Mouse (Mus musculus) stomach, postnatal 0 days (tissue): ENCODE data around the gene Col23a1. TPM values are rescaled to one million over a fixed set of nuclear protein-coding genes. Genes with fewer than 3 reads are reported as not detected.

Experiments used
- ATAC-seq: fragments of 200-750 bp; cut with Nextera tagmentation; 2 replicates; pipeline ENCODE4 v1.8.0; 2017; ENCODE audit not compliant: low FRiP score, low TSS enrichment
- DNase-seq: peaks from one replicate; pipeline ENCODE4 v3.0.0-alpha.2; 2016; ENCODE audit warnings: low spot score
- H3K27ac ChIP-seq: fragments of 300-500 bp; sonication (generic); replicated peaks from 2 replicates; pipeline ENCODE4 v1.5.1; 2014; ENCODE audit warnings: mild to moderate bottlenecking, control low read depth
- H3K27me3 ChIP-seq: fragments of 300-500 bp; sonication (generic); 2 replicates; pipeline ENCODE4 v1.6.1; 2014; ENCODE audit warnings: low read length; ENCODE audit not compliant: control insufficient read depth, insufficient read depth
- H3K36me3 ChIP-seq: fragments of 300-500 bp; sonication (generic); 2 replicates; pipeline ENCODE4 v1.6.1; 2014; ENCODE audit warnings: low read length, mixed read lengths; ENCODE audit not compliant: control insufficient read depth, insufficient read depth
- H3K4me1 ChIP-seq: fragments of 300-500 bp; sonication (generic); replicated peaks from 2 replicates; pipeline ENCODE4 v1.6.1; 2014; ENCODE audit warnings: antibody characterized with exemption; ENCODE audit not compliant: control insufficient read depth, insufficient read depth
- H3K4me2 ChIP-seq: fragments of 300-500 bp; sonication (generic); replicated peaks from 2 replicates; pipeline ENCODE4 v1.6.1; 2014; ENCODE audit warnings: low read depth, mild to moderate bottlenecking, control low read depth, moderate library complexity
- H3K4me3 ChIP-seq: fragments of 300-500 bp; sonication (generic); 2 replicates; pipeline ENCODE4 v1.5.1; 2014; ENCODE audit warnings: low read depth, low read length, control low read depth
- H3K9ac ChIP-seq: fragments of 300-500 bp; sonication (generic); 2 replicates; pipeline ENCODE4 v1.6.1; 2014; ENCODE audit warnings: mild to moderate bottlenecking, low read length, control low read depth, mixed read lengths
- H3K9me3 ChIP-seq: fragments of 300-500 bp; sonication (generic); 2 replicates; pipeline ENCODE4 v1.6.1; 2016; ENCODE audit warnings: low read length; ENCODE audit not compliant: control insufficient read depth
- CTCF ChIP-seq: IDR thresholded peaks from 2 replicates; pipeline ENCODE4 v1.5.1; 2016; ENCODE audit warnings: antibody characterized with exemption, low read depth, mild to moderate bottlenecking, moderate library complexity
- EP300 ChIP-seq: optimal IDR thresholded peaks from 2 replicates; pipeline ENCODE3; 2016; ENCODE audit warnings: antibody characterized with exemption
- WGBS: fragments of 180-500 bp; shearing (Covaris S2); extraction: QIAGEN DNeasy Blood & Tissue Kit; methylation state at CpG from one replicate; pipeline ENCODE4 v1.1.7; 2014; 5-methylcytosine and 5-hydroxymethylcytosine counted together
- polyA plus RNA-seq: library from polyadenylated mRNA; unstranded; fragments of >200 nt; fragmentation: Nextera tagmentation; extraction: Ambion mirVana; gene quantifications from 2 replicates; pipeline ENCODE4 v1.2.1, GENCODE M21; 2015

Col23a1 gene
- polyA plus RNA-seq, 1 experiment from 2014 or later, result 2.5 TPM

GRCm38 (mm10) chr11:51485051-51485521 is 195.4 kb downstream of the Col23a1 start:
- 71% methylated on average over 7 of the region's 8 CpGs for whole genome bisulfite sequencing
- no peak overlapping the region for H3K4me2 ChIP-seq
- H3K27me3 ChIP-seq, result no peaks in the 10 kb centered on the region
- no peaks in the 10 kb centered on the region for H3K9me3 ChIP-seq
- ATAC-seq, result no peak; the same call in 1 of the 2 replicates
- TF ChIP-seq EP300 (no peak), CTCF (no peak)
- no peaks in the 10 kb centered on the region for H3K4me1 ChIP-seq
- H3K4me3 ChIP-seq, result no peak overlapping the region
- H3K36me3 ChIP-seq, result no peaks in the 10 kb centered on the region
- no peak overlapping the region for H3K9ac ChIP-seq
- DNase-seq, result no peak
- H3K27ac ChIP-seq, result no peak overlapping the region

GRCm38 (mm10) chr11:51485775-51486464 is 196.2 kb downstream of the Col23a1 start:
- no peak for TF ChIP-seq EP300
- no peak for TF ChIP-seq CTCF
- H3K9me3 ChIP-seq, result no peaks in the 10 kb centered on the region
- H3K27ac ChIP-seq, result no peak overlapping the region
- no peak overlapping the region for H3K4me3 ChIP-seq
- H3K9ac ChIP-seq, result no peak overlapping the region
- ATAC-seq (no peak), DNase-seq (no peak)
- no peaks in the 10 kb centered on the region for H3K4me1 ChIP-seq
- no peaks in the 10 kb centered on the region for H3K36me3 ChIP-seq
- no peak overlapping the region for H3K4me2 ChIP-seq
- H3K27me3 ChIP-seq, result no peaks in the 10 kb centered on the region
- WGBS, result 54% methylated on average over 10 of the region's 10 CpGs

GRCm38 (mm10) chr11:51488813-51489212 is 199.1 kb downstream of the Col23a1 start:
- no peak overlapping the region for H3K9ac ChIP-seq
- 74% methylated on average over 9 of the region's 9 CpGs for WGBS

GRCm38 (mm10) chr11:51493421-51493820 is 203.7 kb downstream of the Col23a1 start:
- Histone ChIP-seq H3K9me3 (no peaks in the 10 kb centered on the region), H3K36me3 (no peaks in the 10 kb centered on the region), H3K4me3 (no peak overlapping the region), H3K4me2 (no peak overlapping the region), H3K4me1 (no peaks in the 10 kb centered on the region), H3K27ac (no peak overlapping the region), H3K27me3 (no peaks in the 10 kb centered on the region), H3K9ac (no peak overlapping the region)
- DNase-seq (no peak), ATAC-seq (no peak)
- 80% methylated on average over 4 of the region's 4 CpGs for WGBS
- TF ChIP-seq CTCF (no peak), EP300 (no peak)

More at GRCm38 (mm10) chr11:51488813-51489212, 199.1 kb downstream of the Col23a1 start:
- DNase-seq (no peak), ATAC-seq (no peak)
- TF ChIP-seq CTCF (no peak), EP300 (no peak)
- Histone ChIP-seq H3K9me3 (no peaks in the 10 kb centered on the region), H3K4me2 (no peak overlapping the region), H3K27me3 (no peaks in the 10 kb centered on the region), H3K4me3 (no peak overlapping the region), H3K36me3 (no peaks in the 10 kb centered on the region), H3K27ac (no peak overlapping the region), H3K4me1 (no peaks in the 10 kb centered on the region)

- Histone ChIP-seq H3K36me3 (no peaks in the 10 kb centered on the region), H3K9ac (no peak overlapping the region), H3K4me1 (no peaks in the 10 kb centered on the region), H3K27ac (no peak overlapping the region), H3K4me3 (no peak overlapping the region), H3K4me2 (no peak overlapping the region), H3K9me3 (no peaks in the 10 kb centered on the region), H3K27me3 (no peaks in the 10 kb centered on the region)
- DNase-seq (no peak), ATAC-seq (no peak)
- TF ChIP-seq EP300 (no peak), CTCF (no peak)
- 42% methylated on average over 5 of the region's 5 CpGs for WGBS
Observed at GRCm38 (mm10) chr11:51494178-51494577, 204.5 kb downstream of the Col23a1 start.

- no peak for ATAC-seq
- H3K4me3 ChIP-seq, result no peak overlapping the region
- no peak for TF ChIP-seq EP300
- no peak for TF ChIP-seq CTCF
Observed at GRCm38 (mm10) chr11:51499776-51500175, 210.1 kb downstream of the Col23a1 start.

More at GRCm38 (mm10) chr11:51499776-51500175, 210.1 kb downstream of the Col23a1 start:
- no peaks in the 10 kb centered on the region for H3K9me3 ChIP-seq
- H3K27ac ChIP-seq, result no peak overlapping the region
- no peak for DNase-seq
- no peak overlapping the region for H3K9ac ChIP-seq
- H3K36me3 ChIP-seq, result no peaks in the 10 kb centered on the region
- no peaks in the 10 kb centered on the region for H3K4me1 ChIP-seq
- H3K27me3 ChIP-seq, result no peaks in the 10 kb centered on the region
- H3K4me2 ChIP-seq, result no peak overlapping the region
